Mouse (Mus musculus): ENCODE results near the gene Ankrd33b. TPM values are rescaled to one million over a fixed set of nuclear protein-coding genes. Genes with fewer than 3 reads are reported as not detected.
A peak's percentile ranks its signal among the peaks of the same experiment; 100 is the strongest.

Ankrd33b gene
- polyA plus RNA-seq, 1 experiment from 2014 or later, result 0.70 TPM

DNA sequence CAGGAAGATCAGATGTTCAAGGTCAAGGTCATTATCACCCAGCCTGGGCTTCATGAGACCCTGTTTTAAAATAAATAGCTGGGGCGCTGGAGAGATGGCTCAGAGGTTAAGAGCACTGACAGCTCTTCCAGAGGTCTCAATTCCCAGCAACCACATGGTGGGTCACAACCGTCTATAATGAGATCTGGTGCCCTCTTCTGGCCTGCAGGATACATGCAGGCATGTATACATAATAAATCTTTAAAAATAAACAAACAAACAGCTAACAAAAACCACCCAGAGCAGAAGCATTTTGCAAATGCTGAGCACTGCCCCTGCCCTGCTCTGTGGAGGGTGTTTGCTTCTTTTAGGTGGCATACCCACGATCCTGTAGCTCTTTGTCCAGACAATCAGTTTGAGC, 29.9 kb upstream of the Ankrd33b start:
- 80% methylated on average over 3 of the region's 3 CpGs for WGBS
- no peaks in the 10 kb centered on the region for H3K36me3 ChIP-seq (replicated peaks)

GRCm38 (mm10) chr15:31396755-31397154, 29.2 kb upstream of the Ankrd33b start:
- 86% methylated on average over 5 of the region's 5 CpGs for WGBS
- no peaks in the 10 kb centered on the region for H3K9me3 ChIP-seq
- no peak for ATAC-seq (ENCODE audit: low FRiP score)
- H3K4me2 ChIP-seq, result no peak overlapping the region
- no peak overlapping the region for H3K4me3 ChIP-seq (replicated peaks)
- peaks cover 2% of the 10 kb centered on the region for H3K4me1 ChIP-seq
- no peaks in the 10 kb centered on the region for H3K36me3 ChIP-seq (replicated peaks)
- no peak overlapping the region for H3K9ac ChIP-seq
- no peaks in the 10 kb centered on the region for H3K27me3 ChIP-seq
- H3K27ac ChIP-seq, result no peak overlapping the region

More for the DNA sequence above, 29.9 kb upstream of the Ankrd33b start:
- Histone ChIP-seq H3K4me3 (replicated peaks) (no peak overlapping the region), H3K4me2 (no peak overlapping the region), H3K9ac (no peak overlapping the region), H3K27me3 (no peaks in the 10 kb centered on the region), H3K4me1 (peaks cover 7% of the 10 kb centered on the region), H3K27ac (no peak overlapping the region), H3K9me3 (no peaks in the 10 kb centered on the region)
- ATAC-seq (ENCODE audit: low FRiP score), result no peak

GRCm38 (mm10) chr15:31395986-31396385, 28.5 kb upstream of the Ankrd33b start:
- Histone ChIP-seq H3K9me3 (no peaks in the 10 kb centered on the region), H3K9ac (no peak overlapping the region), H3K27ac (no peak overlapping the region), H3K4me2 (no peak overlapping the region), H3K36me3 (replicated peaks) (no peaks in the 10 kb centered on the region), H3K4me3 (replicated peaks) (no peak overlapping the region), H3K4me1 (no peaks in the 10 kb centered on the region), H3K27me3 (no peaks in the 10 kb centered on the region)
- no peak for ATAC-seq (ENCODE audit: low FRiP score)
- WGBS, result 97% methylated on average over 4 of the region's 4 CpGs

- Histone ChIP-seq H3K36me3 (replicated peaks) (no peaks in the 10 kb centered on the region), H3K4me3 (replicated peaks) (no peak overlapping the region), H3K4me1 (no peaks in the 10 kb centered on the region), H3K9ac (no peak overlapping the region), H3K27me3 (no peaks in the 10 kb centered on the region), H3K4me2 (no peak overlapping the region), H3K9me3 (no peaks in the 10 kb centered on the region), H3K27ac (no peak overlapping the region)
- ATAC-seq (ENCODE audit: low FRiP score), result no peak
- WGBS, result 86% methylated on average over 6 of the region's 6 CpGs
Observed at GRCm38 (mm10) chr15:31393402-31393801, 25.9 kb upstream of the Ankrd33b start.

- Histone ChIP-seq H3K27ac (no peak overlapping the region), H3K4me2 (no peak overlapping the region), H3K36me3 (replicated peaks) (no peaks in the 10 kb centered on the region), H3K4me1 (no peaks in the 10 kb centered on the region), H3K27me3 (no peaks in the 10 kb centered on the region), H3K4me3 (replicated peaks) (no peak overlapping the region), H3K9me3 (0 out of 2 replicates have a peak, but pooled peaks cover under 1% of the 10 kb centered on the region), H3K9ac (no peak overlapping the region)
- WGBS, result 63% methylated on average over 7 of the region's 7 CpGs
- no peak for ATAC-seq (ENCODE audit: low FRiP score)
Observed at GRCm38 (mm10) chr15:31392705-31393104, 25.2 kb upstream of the Ankrd33b start.

GRCm38 (mm10) chr15:31392135-31392534, 24.6 kb upstream of the Ankrd33b start:
- Histone ChIP-seq H3K4me3 (replicated peaks) (no peak overlapping the region), H3K9ac (no peak overlapping the region), H3K27me3 (no peaks in the 10 kb centered on the region), H3K4me2 (no peak overlapping the region), H3K9me3 (0 out of 2 replicates have a peak, but pooled peaks cover 6% of the 10 kb centered on the region), H3K36me3 (replicated peaks) (no peaks in the 10 kb centered on the region), H3K27ac (no peak overlapping the region), H3K4me1 (no peaks in the 10 kb centered on the region)
- 85% methylated on average over 4 of the region's 4 CpGs for WGBS
- ATAC-seq (ENCODE audit: low FRiP score), result no peak

GRCm38 (mm10) chr15:31381936-31382468, 14.5 kb upstream of the Ankrd33b start:
- no peak overlapping the region for H3K9ac ChIP-seq
- no peaks in the 10 kb centered on the region for H3K4me1 ChIP-seq
- 0 out of 2 replicates have a peak, but pooled peaks cover 1% of the 10 kb centered on the region for H3K9me3 ChIP-seq
- no peak for ATAC-seq (ENCODE audit: low FRiP score)
- WGBS, result 80% methylated on average over 11 of the region's 11 CpGs
- H3K27ac ChIP-seq, result no peak overlapping the region
- H3K36me3 ChIP-seq (replicated peaks), result no peaks in the 10 kb centered on the region
- no peak overlapping the region for H3K4me2 ChIP-seq
- H3K27me3 ChIP-seq, result no peaks in the 10 kb centered on the region; the same call in 1 of the 2 replicates
- H3K4me3 ChIP-seq (replicated peaks), result no peak overlapping the region

DNA sequence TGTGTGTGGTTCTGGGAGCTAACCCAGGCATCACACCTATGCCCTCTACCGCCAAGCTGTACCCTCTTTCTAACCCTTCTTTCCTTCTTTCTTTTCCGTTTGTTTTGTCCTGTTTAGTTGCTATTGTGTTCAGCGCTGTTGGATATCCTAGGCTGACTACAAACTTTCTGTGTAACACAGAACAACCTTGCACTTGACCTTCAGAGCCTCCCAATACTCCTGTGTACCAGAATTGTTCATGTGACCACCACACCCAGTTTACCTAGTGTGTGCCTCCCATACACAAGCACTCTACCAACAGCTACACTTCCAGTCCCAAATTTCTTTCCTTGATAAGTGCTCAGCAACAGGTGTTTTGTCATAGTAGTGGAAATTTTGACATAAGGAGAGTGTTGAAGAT, 11.9 kb upstream of the Ankrd33b start:
- no peak overlapping the region for H3K9ac ChIP-seq
- H3K36me3 ChIP-seq (replicated peaks), result no peaks in the 10 kb centered on the region
- no peak overlapping the region for H3K4me3 ChIP-seq (replicated peaks)
- H3K27ac ChIP-seq, result no peak overlapping the region
- no peak for ATAC-seq (ENCODE audit: low FRiP score)
- no peaks in the 10 kb centered on the region; the same call in 1 of the 2 replicates for H3K27me3 ChIP-seq
- WGBS, result 92% methylated on average over 3 of the region's 3 CpGs
- H3K4me1 ChIP-seq, result no peaks in the 10 kb centered on the region
- H3K9me3 ChIP-seq, result no peaks in the 10 kb centered on the region
- H3K4me2 ChIP-seq, result no peak overlapping the region

DNA sequence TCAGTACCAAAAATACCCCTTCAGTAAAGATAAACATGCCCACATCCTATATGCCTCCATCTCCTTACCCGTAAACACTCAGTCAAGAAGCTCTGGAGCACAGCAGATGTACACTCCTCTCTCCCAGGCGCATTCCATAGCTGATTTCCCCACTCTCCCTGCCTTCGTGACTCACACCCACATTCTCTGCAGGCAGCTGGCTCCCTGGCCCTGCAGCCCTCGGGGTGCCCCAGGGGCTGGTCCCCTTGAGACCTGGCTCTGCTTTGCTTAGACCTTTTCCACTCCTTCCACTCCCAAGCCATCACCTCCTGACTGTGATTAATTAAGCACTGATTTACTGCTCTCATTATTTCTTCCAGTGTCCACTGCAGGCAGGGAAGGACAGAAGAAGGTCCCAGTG, 7.7 kb upstream of the Ankrd33b start:
- Histone ChIP-seq H3K9ac (no peak overlapping the region), H3K4me1 (no peaks in the 10 kb centered on the region), H3K36me3 (replicated peaks) (no peaks in the 10 kb centered on the region), H3K4me3 (replicated peaks) (no peak overlapping the region), H3K27me3 (peaks cover 8% of the 10 kb centered on the region), H3K9me3 (no peaks in the 10 kb centered on the region), H3K4me2 (no peak overlapping the region), H3K27ac (no peak overlapping the region)
- WGBS, result 54% methylated on average over 4 of the region's 4 CpGs
- no peak for ATAC-seq (ENCODE audit: low FRiP score)

DNA sequence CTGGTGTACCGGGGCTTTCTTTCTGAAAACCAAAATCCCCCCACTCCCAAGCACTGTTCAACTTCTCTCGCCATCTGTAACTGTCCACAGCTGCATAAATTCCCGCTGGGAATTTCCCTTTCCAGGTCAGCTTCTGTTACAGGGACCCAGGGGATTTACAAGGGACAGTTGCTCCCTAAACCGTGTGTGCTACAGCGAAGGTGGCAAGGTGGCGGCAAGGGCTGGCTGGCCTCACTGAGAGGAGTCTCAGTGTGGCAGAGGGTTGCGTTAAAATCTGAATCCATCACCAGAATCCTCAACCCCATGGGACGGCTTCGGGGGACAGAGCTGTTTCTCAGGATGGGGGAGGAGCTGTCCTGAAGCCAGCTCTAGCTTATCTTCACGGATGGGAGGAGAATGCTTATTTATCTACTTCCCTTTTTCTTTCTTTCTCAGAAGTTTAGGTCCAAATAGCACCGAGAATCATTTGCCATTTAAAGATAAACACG, 1.6 kb upstream of the Ankrd33b start:
- 12% methylated on average over 12 of the region's 12 CpGs for WGBS
- Histone ChIP-seq H3K4me1 (peaks cover 32% of the 10 kb centered on the region), H3K9ac (no peak overlapping the region), H3K4me2 (no peak overlapping the region), H3K9me3 (no peaks in the 10 kb centered on the region), H3K4me3 (replicated peaks) (no peak overlapping the region), H3K27me3 (peaks cover 65% of the 10 kb centered on the region), H3K27ac (no peak overlapping the region), H3K36me3 (replicated peaks) (no peaks in the 10 kb centered on the region)
- ATAC-seq (ENCODE audit: low FRiP score), result no peak

GRCm38 (mm10) chr15:31368556-31368955, 1.0 kb upstream of the Ankrd33b start:
- peaks cover 72% of the 10 kb centered on the region for H3K27me3 ChIP-seq
- 18% methylated on average over 8 of the region's 8 CpGs for WGBS
- ATAC-seq (ENCODE audit: low FRiP score), result no peak

GRCm38 (mm10) chr15:31366596-31367480, 688 bp downstream of the Ankrd33b start:
- WGBS, result under 1% methylated on average over 64 of the region's 72 CpGs
- peak overlapping the region; percentile 100 for H3K4me2 ChIP-seq
- H3K4me1 ChIP-seq, result peaks cover 32% of the 10 kb centered on the region
- H3K4me3 ChIP-seq (replicated peaks), result peak overlapping the region; percentile 64
- ATAC-seq (ENCODE audit: low FRiP score), result peak; percentile 37; the same call in 1 of the 2 replicates
- no peaks in the 10 kb centered on the region for H3K36me3 ChIP-seq (replicated peaks)
- H3K27ac ChIP-seq, result no peak overlapping the region
- H3K27me3 ChIP-seq, result peaks cover 88% of the 10 kb centered on the region
- peak overlapping the region; percentile 51 for H3K9ac ChIP-seq
- H3K9me3 ChIP-seq, result no peaks in the 10 kb centered on the region

More at GRCm38 (mm10) chr15:31368556-31368955, 1.0 kb upstream of the Ankrd33b start:
- no peaks in the 10 kb centered on the region for H3K9me3 ChIP-seq
- no peak overlapping the region for H3K4me3 ChIP-seq (replicated peaks)
- no peak overlapping the region for H3K27ac ChIP-seq
- H3K4me1 ChIP-seq, result peaks cover 32% of the 10 kb centered on the region
- no peak overlapping the region for H3K9ac ChIP-seq
- H3K4me2 ChIP-seq, result no peak overlapping the region
- H3K36me3 ChIP-seq (replicated peaks), result no peaks in the 10 kb centered on the region

Measured in forebrain, embryonic 12.5 days (tissue).